Mouse (Mus musculus) neutrophil, adult 59 days (primary cell): ENCODE measurements around the gene Gm3676. TPM values are rescaled to one million over a fixed set of nuclear protein-coding genes. Genes with fewer than 3 reads are reported as not detected.

Experiments used
- total RNA-seq, 2 experiments: library from RNA; stranded (reverse); gene quantifications; 1 replicate in 1 of 2; 2 replicates in 1 of 2; pipeline ENCODE4 v1.2.4; 2023

The Gm3676 gene
- not detected for total RNA-seq

DNA sequence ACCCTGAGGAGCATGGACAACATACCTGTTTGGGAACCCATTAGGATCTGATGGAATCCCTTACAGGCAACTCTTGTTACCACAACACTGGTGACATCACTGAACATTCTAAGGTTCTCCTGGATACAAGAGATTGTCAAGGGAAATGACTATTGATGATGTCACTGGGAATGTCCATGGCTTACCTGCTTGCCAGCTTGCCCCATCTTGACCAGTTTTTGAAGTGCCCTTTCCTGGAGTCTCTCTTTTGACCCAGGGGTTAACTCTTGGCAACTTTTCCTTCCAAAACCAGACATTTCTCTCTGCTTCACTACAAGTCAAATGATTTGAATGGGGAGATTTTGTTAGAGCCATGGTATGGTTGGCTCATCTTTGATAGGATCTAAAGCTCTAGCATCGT lies at the start of gene Gm3676:
TSS of gene Gm3676 (minus strand) at position 101 of the 400 bp plus-strand sequence.

GRCm38 (mm10) chr14:41624512-41624911 lies 21.8 kb downstream of the Gm3676 start, which contains the start of gene Gm3072:
Gene Gm3072 (minus strand): TSS chr14:41624612.

Other genes with a start within 250 kb of the Gm3676 start
- not detected for gene Gm6482, start 238.2 kb downstream of the Gm3676 start, total RNA-seq
- not detected for gene Gm7954, start 193.0 kb downstream of the Gm3676 start, total RNA-seq
- gene Gm3486, start 157.0 kb downstream of the Gm3676 start, total RNA-seq: not detected
- gene Gm7970, start 90.9 kb downstream of the Gm3676 start, total RNA-seq: not detected
- not detected for gene 1700049E17Rik2, start 73.3 kb downstream of the Gm3676 start, total RNA-seq
- not detected for gene Gm3072, start 21.9 kb downstream of the Gm3676 start, total RNA-seq
- gene Gm8068, start 55.4 kb upstream of the Gm3676 start, total RNA-seq: not detected
- gene Gm7929, start 104.1 kb upstream of the Gm3676 start, total RNA-seq: not detected
- not detected for gene Gm47189, start 126.0 kb upstream of the Gm3676 start, total RNA-seq